Mouse (Mus musculus): ENCODE data around the gene St6galnac5.

The St6galnac5 gene

GRCm38 (mm10) chr3:152913150-152913549, 68.9 kb downstream of the St6galnac5 start:
- DNase-seq (ENCODE audit: low spot score in 2 of 2), result no peak

DNA sequence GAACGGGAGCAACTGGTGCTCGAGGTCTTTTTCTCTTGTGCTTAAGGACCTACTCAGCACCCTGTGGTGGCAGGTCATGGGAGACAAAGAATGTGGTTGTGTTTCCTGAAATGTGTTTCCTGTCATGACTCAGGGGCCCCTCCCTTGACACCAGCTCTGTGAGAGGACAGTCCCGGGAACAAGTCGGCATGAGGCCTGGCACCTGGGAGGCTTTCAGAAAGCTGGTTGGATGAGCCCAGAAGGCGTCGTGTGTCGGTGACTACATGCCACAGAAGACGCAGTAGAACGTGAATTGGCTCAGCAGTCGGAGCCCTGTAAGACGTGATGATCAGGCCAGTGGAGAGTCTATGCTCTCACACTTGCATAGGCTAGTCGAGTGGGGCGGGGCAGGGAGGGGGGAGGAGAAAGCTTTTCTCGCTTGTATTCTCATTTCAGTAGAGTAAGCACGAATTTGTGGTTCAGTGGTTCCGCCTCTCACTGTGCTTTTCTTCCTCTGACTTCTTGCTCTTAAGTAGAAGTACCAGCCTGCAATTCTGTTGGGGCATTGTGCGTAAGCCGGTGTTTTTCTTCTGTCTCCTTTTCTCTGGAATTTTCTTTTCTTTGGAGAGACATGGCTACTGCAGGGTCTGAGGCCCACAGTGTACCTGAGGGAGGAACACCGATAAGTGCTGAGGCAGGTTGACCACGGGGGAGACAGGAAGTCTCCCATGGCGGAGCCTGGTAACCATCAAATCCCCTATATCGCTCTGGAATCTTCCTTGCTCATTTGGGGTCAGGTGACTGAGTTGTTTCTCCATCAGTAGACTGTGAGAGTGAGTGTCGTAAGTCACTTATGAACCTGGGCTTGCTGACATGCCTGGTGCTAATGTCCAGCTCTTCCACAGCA, 69.6 kb downstream of the St6galnac5 start:
- peak; percentile 42 to 44 for DNase-seq (ENCODE audit: low spot score in 2 of 2)

- no peak for DNase-seq (ENCODE audit: low spot score in 2 of 2)
Observed at GRCm38 (mm10) chr3:152911578-152911977, 70.5 kb downstream of the St6galnac5 start.

DNA sequence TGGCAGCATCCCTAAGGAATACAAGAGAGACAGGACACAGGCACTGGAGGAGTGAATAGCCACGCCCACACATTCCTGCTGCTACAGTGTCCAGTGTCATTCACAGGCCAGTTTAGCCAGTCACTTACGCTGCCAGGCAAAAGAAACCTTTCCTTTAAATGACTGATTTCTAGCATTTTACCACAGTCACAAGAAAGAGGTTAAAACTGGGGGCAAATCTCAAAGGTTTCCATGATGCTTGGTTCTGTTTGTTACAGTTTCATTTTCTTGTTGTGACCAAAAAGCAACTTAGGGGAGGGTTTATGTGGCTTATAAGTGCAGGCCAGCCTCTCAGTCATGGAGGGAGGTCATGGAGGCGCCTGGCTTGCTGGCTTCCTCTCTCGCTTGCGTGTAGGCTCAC, 74.4 kb downstream of the St6galnac5 start:
- DNase-seq (ENCODE audit: low spot score in 2 of 2), result no peak

DNA sequence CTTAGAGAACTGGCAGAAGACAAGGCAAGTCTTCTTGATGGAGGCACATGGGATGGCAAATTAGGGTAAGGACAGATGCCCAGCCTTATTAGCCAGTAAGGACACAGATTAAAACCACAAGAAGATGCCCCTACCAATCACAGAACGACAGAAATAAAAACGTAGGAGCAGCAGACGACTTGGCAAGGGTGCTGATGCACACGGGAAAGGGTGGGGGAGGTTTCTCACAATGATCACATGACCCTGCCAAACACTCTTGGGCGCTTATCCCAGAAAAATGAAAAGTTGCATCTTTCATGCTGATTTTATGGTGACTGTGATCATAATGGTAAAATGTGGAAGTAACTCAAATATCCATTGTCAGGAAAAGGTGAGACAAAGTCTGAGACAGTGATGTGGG, 75.0 kb downstream of the St6galnac5 start:
- no peak for DNase-seq (ENCODE audit: low spot score in 2 of 2)

DNA sequence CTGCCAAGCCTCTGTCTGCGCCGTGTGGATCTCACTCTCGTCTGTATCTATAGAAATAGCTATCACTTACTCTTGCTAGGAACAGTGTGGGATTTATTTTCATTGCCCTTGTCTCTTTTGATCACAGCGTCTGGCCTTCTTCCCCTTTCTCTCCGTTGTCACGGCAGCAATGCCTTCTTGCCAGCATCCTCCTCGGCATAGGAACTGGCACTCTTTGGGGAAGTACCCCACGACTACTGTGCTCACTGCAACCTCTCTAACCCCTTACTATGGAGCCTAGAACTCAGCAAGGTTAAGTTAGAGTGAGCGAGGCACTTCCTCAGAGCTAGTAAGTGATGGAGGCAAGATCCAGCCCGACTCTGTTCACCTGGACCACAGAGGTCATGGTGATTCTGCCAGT, 76.2 kb downstream of the St6galnac5 start:
- DNase-seq (ENCODE audit: low spot score in 2 of 2), result no peak

DNA sequence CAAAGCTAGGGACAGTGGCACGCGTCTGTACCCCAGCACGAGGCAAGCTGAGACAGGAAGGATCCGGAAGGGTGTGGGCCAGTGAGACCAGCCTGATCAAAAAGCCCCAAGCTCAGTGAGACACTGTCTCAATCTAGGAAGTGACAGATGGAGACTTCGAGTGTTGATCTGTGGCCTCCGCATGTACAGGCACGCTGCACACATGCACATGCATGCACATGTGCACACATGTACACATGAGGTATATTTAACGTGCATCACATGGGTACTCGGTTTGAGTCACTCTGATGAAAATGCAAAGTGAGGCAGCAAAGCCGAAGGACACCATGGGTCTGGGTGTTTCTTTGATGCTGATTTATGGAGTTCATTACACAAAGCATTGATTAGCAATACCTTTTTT, 77.0 kb downstream of the St6galnac5 start:
- no peak for DNase-seq (ENCODE audit: low spot score in 2 of 2)

DNA sequence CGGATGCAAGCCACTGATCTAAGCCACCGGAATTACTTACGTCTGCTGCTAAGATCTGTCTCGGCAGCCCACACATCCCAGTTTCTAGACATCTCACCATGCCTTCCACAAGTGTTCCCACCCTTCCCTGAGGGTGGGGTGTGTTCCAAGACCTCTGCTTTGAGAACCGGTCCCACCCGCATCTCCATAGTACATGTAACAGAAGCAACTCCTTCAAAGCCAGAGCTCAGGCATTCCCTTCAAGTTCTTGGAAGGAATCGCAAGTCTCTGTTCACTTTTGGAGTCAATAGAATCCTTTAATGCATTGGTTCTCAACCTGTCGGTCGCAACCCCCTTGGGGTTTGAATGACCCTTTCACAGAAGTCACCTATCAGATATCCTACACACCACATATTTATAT, 83.1 kb downstream of the St6galnac5 start:
- DNase-seq (ENCODE audit: low spot score in 2 of 2), result no peak

DNA sequence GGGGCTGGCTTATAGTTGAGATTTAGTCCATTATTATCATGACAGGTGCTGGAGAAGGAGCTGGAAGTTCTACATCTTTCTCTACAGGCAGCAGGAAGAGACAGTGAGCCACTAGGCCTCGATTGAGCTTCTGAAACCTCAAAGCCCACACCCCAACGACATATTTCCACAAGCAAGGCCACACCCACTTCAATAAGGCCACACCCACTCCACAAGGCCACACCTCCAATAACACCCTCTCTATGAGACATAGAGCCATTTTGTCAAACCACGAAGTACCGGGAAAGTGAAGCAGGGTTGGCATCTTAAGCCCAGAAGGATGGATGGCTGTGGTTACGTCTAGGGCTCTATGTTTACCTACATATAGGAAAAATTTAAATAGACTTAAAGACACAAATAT, 84.8 kb downstream of the St6galnac5 start:
- no peak for DNase-seq (ENCODE audit: low spot score in 2 of 2)

DNA sequence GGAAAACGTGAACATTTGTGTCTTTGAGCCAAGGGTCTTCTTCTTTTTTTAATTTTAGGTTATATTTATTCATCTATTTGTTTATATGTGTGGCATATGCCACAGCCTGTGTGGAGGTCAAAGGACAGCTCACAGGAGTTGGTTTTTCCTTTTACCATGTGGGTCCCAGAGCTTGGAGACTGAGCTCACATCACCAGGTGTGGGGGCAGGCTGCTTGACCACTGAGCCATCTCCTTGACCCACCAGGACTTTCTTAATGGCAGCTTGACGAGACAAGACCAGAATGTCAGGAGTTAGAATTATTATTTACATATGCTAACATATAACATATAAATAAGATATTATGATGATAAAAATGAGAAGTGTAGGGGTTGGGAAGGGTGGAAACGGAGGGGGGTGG, 85.9 kb downstream of the St6galnac5 start:
- DNase-seq (ENCODE audit: low spot score in 2 of 2), result no peak

- no peak for DNase-seq (ENCODE audit: low spot score in 2 of 2)
Observed at GRCm38 (mm10) chr3:152894935-152895334, 87.1 kb downstream of the St6galnac5 start.

DNA sequence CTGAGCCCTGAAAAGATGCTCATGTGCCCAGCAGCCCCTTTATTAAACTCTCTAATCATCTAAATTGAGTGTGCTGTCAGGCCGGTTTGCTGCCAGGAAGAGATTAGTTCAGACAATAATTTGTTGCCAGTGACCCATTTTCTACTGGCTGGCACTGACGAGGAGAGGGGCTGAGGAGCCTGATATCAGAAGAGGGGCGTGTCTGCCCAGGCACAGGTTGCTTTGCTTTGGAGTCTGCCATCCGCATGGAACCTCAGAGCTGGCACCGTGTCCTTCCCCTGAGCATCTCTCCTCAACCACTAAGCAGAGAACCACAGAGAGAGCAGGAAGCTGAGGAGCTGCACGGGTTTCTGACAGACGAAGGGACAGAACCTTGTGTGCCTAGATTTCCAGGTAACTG, 93.9 kb downstream of the St6galnac5 start:
- DNase-seq (ENCODE audit: low spot score in 2 of 2), result no peak

GRCm38 (mm10) chr3:152886749-152887148, 95.3 kb downstream of the St6galnac5 start:
- no peak for DNase-seq (ENCODE audit: low spot score in 2 of 2)

DNA sequence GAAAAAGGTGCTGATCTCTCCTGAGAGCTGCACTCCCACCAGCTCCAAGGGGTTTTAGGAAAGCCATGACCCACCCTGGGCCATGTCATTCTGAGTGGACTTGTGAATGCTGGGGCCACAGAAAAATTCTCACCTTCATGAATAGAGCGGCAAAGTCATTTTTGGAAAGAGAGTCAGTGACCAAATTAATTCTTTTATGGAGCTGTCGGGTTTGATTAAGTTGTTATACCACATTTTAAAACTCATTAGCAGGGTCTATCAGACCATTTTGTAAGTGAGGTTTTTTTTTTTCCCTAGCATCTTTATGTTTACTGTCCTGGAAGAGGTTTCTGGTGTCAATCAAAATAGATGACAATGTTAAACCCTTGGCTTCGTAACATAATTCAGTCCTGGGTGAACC, 98.5 kb downstream of the St6galnac5 start:
- DNase-seq (ENCODE audit: low spot score in 2 of 2), result no peak

GRCm38 (mm10) chr3:152881706-152882105, 100.3 kb downstream of the St6galnac5 start:
- DNase-seq (ENCODE audit: low spot score in 2 of 2), result no peak

DNA sequence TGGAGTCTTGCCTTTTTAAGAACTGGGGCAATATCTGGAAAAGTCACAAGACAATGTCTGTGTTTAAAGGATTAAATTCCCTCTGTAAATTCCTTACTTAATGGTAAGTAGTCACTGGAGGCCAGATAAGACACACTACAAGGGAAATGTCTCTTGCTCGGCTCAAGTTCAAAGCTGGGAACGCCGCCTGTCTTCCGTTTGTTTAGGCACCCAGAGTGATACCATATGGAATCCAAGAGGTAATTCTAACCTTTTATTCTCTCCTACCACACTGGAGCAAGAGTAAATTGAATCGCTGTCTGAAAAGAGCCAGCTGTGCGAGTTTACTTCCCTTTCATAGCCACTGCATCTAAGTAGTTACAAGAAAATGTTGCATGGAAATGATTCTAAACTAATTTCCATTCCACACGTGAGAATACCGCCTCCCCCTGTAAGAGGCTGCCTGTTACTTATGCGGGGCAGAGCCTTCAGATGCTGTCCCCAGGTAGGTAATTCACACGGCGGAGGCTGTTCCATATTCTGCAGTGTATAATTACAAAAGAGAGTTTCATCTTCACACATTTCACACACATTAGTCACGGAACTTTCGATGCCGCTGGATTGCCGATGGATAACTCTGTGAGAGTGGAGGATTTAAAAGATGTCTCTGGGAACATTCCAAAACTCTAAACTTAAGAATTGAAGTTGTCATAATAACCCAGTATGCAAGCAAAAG, 101.8 kb downstream of the St6galnac5 start:
- DNase-seq (ENCODE audit: low spot score in 2 of 2), result no peak

DNA sequence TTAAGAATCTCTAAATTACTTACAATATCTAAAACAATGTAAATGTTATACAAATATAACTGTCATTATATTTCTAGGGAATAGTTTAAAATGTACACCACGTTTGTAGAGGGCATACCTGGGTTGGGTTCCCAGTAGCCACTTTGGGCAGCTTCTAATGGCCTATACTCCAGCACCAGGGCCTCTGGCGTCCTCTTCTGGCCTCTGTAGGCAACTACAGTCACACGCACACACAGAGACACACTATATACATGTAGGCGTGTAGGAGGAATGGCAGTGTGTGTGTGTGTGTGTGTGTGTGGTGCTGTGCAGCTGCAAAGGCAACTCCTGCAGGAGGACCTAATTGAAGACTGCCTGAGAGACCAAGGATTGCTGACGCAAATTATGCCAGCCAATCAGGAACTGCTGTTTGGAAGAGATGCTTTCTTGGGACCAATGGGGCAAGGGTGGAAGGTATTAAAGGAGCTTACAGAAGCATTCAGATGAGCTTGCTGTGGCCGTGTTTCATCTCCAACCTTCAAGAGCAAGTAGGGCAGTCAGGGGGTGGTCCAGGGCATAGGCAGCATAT, 106.2 kb downstream of the St6galnac5 start:
- no peak for DNase-seq (ENCODE audit: low spot score in 2 of 2)

GRCm38 (mm10) chr3:152874431-152875355, 107.4 kb downstream of the St6galnac5 start:
- no peak for DNase-seq (ENCODE audit: low spot score in 2 of 2)

DNA sequence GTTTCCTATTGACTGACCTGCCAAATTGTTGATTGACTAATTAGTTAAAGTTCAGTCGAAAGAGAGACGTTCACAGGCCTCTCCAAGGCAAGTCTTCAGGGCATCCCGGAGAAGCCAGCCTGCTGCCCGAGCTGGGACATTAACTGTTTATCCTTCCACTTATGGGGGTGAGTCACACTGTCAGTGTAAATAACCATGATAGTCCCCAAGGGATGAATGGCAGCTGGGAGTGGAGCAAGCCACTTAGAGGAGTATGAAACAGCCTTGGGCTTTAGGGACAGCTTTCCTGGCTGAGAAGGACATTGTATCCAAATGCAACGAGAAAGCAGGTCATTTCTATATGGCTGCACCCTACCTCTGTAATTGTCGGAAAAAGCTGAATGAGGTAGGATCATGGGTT, 109.5 kb downstream of the St6galnac5 start:
- DNase-seq (ENCODE audit: low spot score in 2 of 2), result no peak

DNA sequence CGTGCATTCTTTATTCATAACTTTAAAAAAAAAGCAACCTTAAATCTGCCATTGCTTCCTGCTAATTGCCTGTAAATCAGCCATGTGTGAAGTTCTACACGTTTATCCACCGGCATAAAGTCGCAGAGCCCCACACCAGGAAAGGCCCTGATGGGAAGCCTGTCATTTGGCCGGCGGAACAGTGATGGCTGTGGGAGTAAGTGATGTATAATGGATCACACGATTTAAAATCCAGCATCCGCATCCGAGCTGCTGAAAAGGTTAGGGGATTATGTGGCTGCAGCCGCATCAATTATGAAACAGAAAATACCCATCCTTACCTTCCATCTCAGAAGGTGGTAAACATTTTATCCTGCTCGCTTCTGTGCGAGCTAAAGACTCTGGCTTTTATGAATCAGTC, 110.0 kb downstream of the St6galnac5 start:
- DNase-seq (ENCODE audit: low spot score in 2 of 2), result no peak

- no peak for DNase-seq (ENCODE audit: low spot score in 2 of 2)
Observed at GRCm38 (mm10) chr3:152867654-152868525, 114.2 kb downstream of the St6galnac5 start.
